Mouse (Mus musculus): ENCODE measurements around the gene Gart. TPM values are rescaled to one million over a fixed set of nuclear protein-coding genes. Genes with fewer than 3 reads are reported as not detected.

Gene Gart
- 68.5 and 71.0 TPM in 2 replicates for polyA plus RNA-seq (2015; fragmentation: Nextera tagmentation; extraction: Ambion mirVana)

- WGBS: under 1% methylated on average over 59 of the region's 59 CpGs
- DNase-seq (ENCODE audit: low spot score): peak; percentile 94
- peak within 1 kb of the TSS; percentile 94 for H3K9ac ChIP-seq (ENCODE audit: low read depth, low read length)
- H3K27me3 ChIP-seq (ENCODE audit: insufficient read depth, low read length): no peaks in the 10 kb centered on the region
- 0 out of 2 replicates have a peak, but pooled peaks cover 4% of the 10 kb centered on the region for H3K4me1 ChIP-seq (replicated peaks; ENCODE audit: insufficient read depth, low read length)
- peak within 1 kb of the TSS; percentile 96 for H3K4me2 ChIP-seq (ENCODE audit: low read length)
- peak within 1 kb of the TSS; percentile 98 for H3K27ac ChIP-seq
- no peaks in the 10 kb centered on the region for H3K9me3 ChIP-seq (replicated peaks; ENCODE audit: low read length)
- H3K36me3 ChIP-seq (ENCODE audit: insufficient read depth, low read length): peaks cover 13% of the 10 kb centered on the region
- peak; percentile 87 for ATAC-seq (replicated peaks; ENCODE audit: low FRiP score, low read depth)
- TF ChIP-seq CTCF (IDR thresholded peaks at IDR 0.05; ENCODE audit: low read depth): no peak
- peak within 1 kb of the TSS; percentile 77 for H3K4me3 ChIP-seq (replicated peaks; ENCODE audit: low read depth, low read length)
These were observed at the start of gene Gart for GRCm38 (mm10) chr16:91646681-91647419. Gene Gart, minus strand, starts transcription at chr16:91646952.

- peak; percentile 72 for DNase-seq (ENCODE audit: low spot score)
- 21% methylated on average over 8 of the region's 8 CpGs for WGBS
These were observed 48.5 kb upstream of the Gart start for GRCm38 (mm10) chr16:91695108-91695755.

GRCm38 (mm10) chr16:91694455-91695084 lies 47.8 kb upstream of the Gart start:
- 25% methylated on average over 14 of the region's 14 CpGs for WGBS
- H3K27me3 ChIP-seq (ENCODE audit: insufficient read depth, low read length): no peaks in the 10 kb centered on the region
- peaks cover 4% of the 10 kb centered on the region; the same call in 1 of the 2 replicates for H3K4me1 ChIP-seq (replicated peaks; ENCODE audit: insufficient read depth, low read length)
- ATAC-seq (replicated peaks; ENCODE audit: low FRiP score, low read depth): peak; percentile 91
- peak; percentile 96 for DNase-seq (ENCODE audit: low spot score)
- H3K9me3 ChIP-seq (replicated peaks; ENCODE audit: low read length): no peaks in the 10 kb centered on the region
- H3K27ac ChIP-seq: no peak overlapping the region
- H3K36me3 ChIP-seq (ENCODE audit: insufficient read depth, low read length): peaks cover 11% of the 10 kb centered on the region; the same call in 1 of the 2 replicates
- H3K9ac ChIP-seq (ENCODE audit: low read depth, low read length): no peak overlapping the region
- no peak overlapping the region for H3K4me3 ChIP-seq (replicated peaks; ENCODE audit: low read depth, low read length)
- H3K4me2 ChIP-seq (ENCODE audit: low read length): no peak overlapping the region
- TF ChIP-seq CTCF (IDR thresholded peaks at IDR 0.05; ENCODE audit: low read depth): peak; percentile 98

More at GRCm38 (mm10) chr16:91695108-91695755, 48.5 kb upstream of the Gart start:
- TF ChIP-seq CTCF (IDR thresholded peaks at IDR 0.05; ENCODE audit: low read depth): no peak
- peak overlapping the region; percentile 64; the same call in 1 of the 2 replicates for H3K27ac ChIP-seq
- H3K9me3 ChIP-seq (replicated peaks; ENCODE audit: low read length): no peaks in the 10 kb centered on the region
- H3K4me2 ChIP-seq (ENCODE audit: low read length): 0 out of 2 replicates have a peak overlapping the region, but pooled peaks have one; percentile 5
- H3K36me3 ChIP-seq (ENCODE audit: insufficient read depth, low read length): peaks cover 11% of the 10 kb centered on the region; the same call in 1 of the 2 replicates
- ATAC-seq (replicated peaks; ENCODE audit: low FRiP score, low read depth): no peak
- H3K4me3 ChIP-seq (replicated peaks; ENCODE audit: low read depth, low read length): no peak overlapping the region
- H3K27me3 ChIP-seq (ENCODE audit: insufficient read depth, low read length): no peaks in the 10 kb centered on the region
- peaks cover 4% of the 10 kb centered on the region; the same call in 1 of the 2 replicates for H3K4me1 ChIP-seq (replicated peaks; ENCODE audit: insufficient read depth, low read length)
- H3K9ac ChIP-seq (ENCODE audit: low read depth, low read length): no peak overlapping the region

GRCm38 (mm10) chr16:91689791-91690190 lies 43.0 kb upstream of the Gart start:
- H3K27me3 ChIP-seq (ENCODE audit: insufficient read depth, low read length): no peaks in the 10 kb centered on the region
- ATAC-seq (replicated peaks; ENCODE audit: low FRiP score, low read depth) (no peak), DNase-seq (ENCODE audit: low spot score) (no peak)
- no peaks in the 10 kb centered on the region for H3K9me3 ChIP-seq (replicated peaks; ENCODE audit: low read length)
- no peak overlapping the region for H3K4me2 ChIP-seq (ENCODE audit: low read length)
- no peaks in the 10 kb centered on the region for H3K4me1 ChIP-seq (replicated peaks; ENCODE audit: insufficient read depth, low read length)
- H3K27ac ChIP-seq: no peak overlapping the region
- H3K36me3 ChIP-seq (ENCODE audit: insufficient read depth, low read length): peaks cover 10% of the 10 kb centered on the region; the same call in 1 of the 2 replicates
- 56% methylated on average over 7 of the region's 7 CpGs for WGBS
- no peak for TF ChIP-seq CTCF (IDR thresholded peaks at IDR 0.05; ENCODE audit: low read depth)
- no peak overlapping the region for H3K4me3 ChIP-seq (replicated peaks; ENCODE audit: low read depth, low read length)
- no peak overlapping the region for H3K9ac ChIP-seq (ENCODE audit: low read depth, low read length)

- WGBS: under 1% methylated on average over 58 of the region's 71 CpGs
These were observed 42.0 kb upstream of the Gart start, which contains the start of gene Donson for GRCm38 (mm10) chr16:91688619-91689334. Gene Donson, minus strand, starts transcription at chr16:91688770.

More at GRCm38 (mm10) chr16:91688619-91689334, 42.0 kb upstream of the Gart start, which contains the start of gene Donson:
- DNase-seq (ENCODE audit: low spot score) (peak; percentile 95), ATAC-seq (replicated peaks; ENCODE audit: low FRiP score, low read depth) (peak; percentile 98)
- no peaks in the 10 kb centered on the region for H3K27me3 ChIP-seq (ENCODE audit: insufficient read depth, low read length)
- TF ChIP-seq CTCF (IDR thresholded peaks at IDR 0.05; ENCODE audit: low read depth): no peak
- H3K9ac ChIP-seq (ENCODE audit: low read depth, low read length): peak within 1 kb of the TSS; percentile 80
- H3K9me3 ChIP-seq (replicated peaks; ENCODE audit: low read length): no peaks in the 10 kb centered on the region
- H3K27ac ChIP-seq: peak within 1 kb of the TSS; percentile 69; the same call in 1 of the 2 replicates
- H3K36me3 ChIP-seq (ENCODE audit: insufficient read depth, low read length): peaks cover 10% of the 10 kb centered on the region; the same call in 1 of the 2 replicates
- peak within 1 kb of the TSS; percentile 90 for H3K4me3 ChIP-seq (replicated peaks; ENCODE audit: low read depth, low read length)
- H3K4me2 ChIP-seq (ENCODE audit: low read length): peak within 1 kb of the TSS; percentile 98
- H3K4me1 ChIP-seq (replicated peaks; ENCODE audit: insufficient read depth, low read length): no peaks in the 10 kb centered on the region

Data from kidney, postnatal 0 days (tissue).